Mouse (Mus musculus): ENCODE measurements around the gene Stoml2.

The Stoml2 gene

GRCm38 (mm10) chr4:43038567-43039495 lies 7.3 kb upstream of the Stoml2 start:
- DNase-seq (ENCODE audit: low read depth, low spot score): no peak

- DNase-seq (ENCODE audit: low read depth, low spot score): no peak
These were observed 6.5 kb upstream of the Stoml2 start for GRCm38 (mm10) chr4:43037860-43038566.

GRCm38 (mm10) chr4:43036356-43036755 lies 4.8 kb upstream of the Stoml2 start:
- no peak for DNase-seq (ENCODE audit: low read depth, low spot score)

GRCm38 (mm10) chr4:43035851-43036250 lies 4.3 kb upstream of the Stoml2 start:
- DNase-seq (ENCODE audit: low read depth, low spot score): no peak

GRCm38 (mm10) chr4:43033481-43033880 lies 2.0 kb upstream of the Stoml2 start:
- DNase-seq (ENCODE audit: low read depth, low spot score): no peak

GRCm38 (mm10) chr4:43032501-43032900 lies 991 bp upstream of the Stoml2 start:
- DNase-seq (ENCODE audit: low read depth, low spot score): no peak

GRCm38 (mm10) chr4:43030780-43031230 lies 705 bp downstream of the Stoml2 start:
- DNase-seq (ENCODE audit: low read depth, low spot score): peak; percentile 46

- DNase-seq (ENCODE audit: low read depth, low spot score): no peak
These were observed 1.2 kb downstream of the Stoml2 start for GRCm38 (mm10) chr4:43030352-43030751.

- DNase-seq (ENCODE audit: low read depth, low spot score): no peak
These were observed 1.8 kb downstream of the Stoml2 start for GRCm38 (mm10) chr4:43029749-43030148.

GRCm38 (mm10) chr4:43029121-43029520 lies 2.4 kb downstream of the Stoml2 start:
- DNase-seq (ENCODE audit: low read depth, low spot score): no peak

- DNase-seq (ENCODE audit: low read depth, low spot score): peak; percentile 95
These were observed 6.2 kb downstream of the Stoml2 start, which contains the start of gene Pigo for GRCm38 (mm10) chr4:43025084-43025960. TSS of gene Pigo (minus strand) at chr4:43025819.

- no peak for DNase-seq (ENCODE audit: low read depth, low spot score)
These were observed 6.8 kb downstream of the Stoml2 start for GRCm38 (mm10) chr4:43024673-43025072.

GRCm38 (mm10) chr4:43021341-43021740 lies 10.2 kb downstream of the Stoml2 start:
- no peak for DNase-seq (ENCODE audit: low read depth, low spot score)

GRCm38 (mm10) chr4:43020876-43021275 lies 10.6 kb downstream of the Stoml2 start:
- DNase-seq (ENCODE audit: low read depth, low spot score): no peak

- DNase-seq (ENCODE audit: low read depth, low spot score): no peak
These were observed 11.7 kb downstream of the Stoml2 start for GRCm38 (mm10) chr4:43019641-43020465.

- DNase-seq (ENCODE audit: low read depth, low spot score): no peak
These were observed 12.3 kb downstream of the Stoml2 start for GRCm38 (mm10) chr4:43019176-43019575.

- no peak for DNase-seq (ENCODE audit: low read depth, low spot score)
These were observed 13.4 kb downstream of the Stoml2 start for GRCm38 (mm10) chr4:43018156-43018555.

GRCm38 (mm10) chr4:43012091-43012490 lies 19.4 kb downstream of the Stoml2 start:
- no peak for DNase-seq (ENCODE audit: low read depth, low spot score)

GRCm38 (mm10) chr4:43010161-43011038 lies 21.1 kb downstream of the Stoml2 start, which contains the start of gene Fancg:
TSS of gene Fancg (minus strand) at chr4:43010506.
- peak; percentile 78 for DNase-seq (ENCODE audit: low read depth, low spot score)

- peak; percentile 80 for DNase-seq (ENCODE audit: low read depth, low spot score)
These were observed 25.7 kb downstream of the Stoml2 start for GRCm38 (mm10) chr4:43005765-43006164.

Measured in CD4-positive, CD25-positive, alpha-beta regulatory T cell, adult 2 months (primary cell).